Mouse (Mus musculus): ENCODE results near the gene Ccdc38. TPM values are rescaled to one million over a fixed set of nuclear protein-coding genes. Genes with fewer than 3 reads are reported as not detected.

The Ccdc38 gene
- polyA plus RNA-seq (2014; fragmentation: Illumina TruSeq; extraction: RNeasy Lipid Tissue Mini Kit (QIAGEN cat#74804)) = 0.54 TPM

DNA sequence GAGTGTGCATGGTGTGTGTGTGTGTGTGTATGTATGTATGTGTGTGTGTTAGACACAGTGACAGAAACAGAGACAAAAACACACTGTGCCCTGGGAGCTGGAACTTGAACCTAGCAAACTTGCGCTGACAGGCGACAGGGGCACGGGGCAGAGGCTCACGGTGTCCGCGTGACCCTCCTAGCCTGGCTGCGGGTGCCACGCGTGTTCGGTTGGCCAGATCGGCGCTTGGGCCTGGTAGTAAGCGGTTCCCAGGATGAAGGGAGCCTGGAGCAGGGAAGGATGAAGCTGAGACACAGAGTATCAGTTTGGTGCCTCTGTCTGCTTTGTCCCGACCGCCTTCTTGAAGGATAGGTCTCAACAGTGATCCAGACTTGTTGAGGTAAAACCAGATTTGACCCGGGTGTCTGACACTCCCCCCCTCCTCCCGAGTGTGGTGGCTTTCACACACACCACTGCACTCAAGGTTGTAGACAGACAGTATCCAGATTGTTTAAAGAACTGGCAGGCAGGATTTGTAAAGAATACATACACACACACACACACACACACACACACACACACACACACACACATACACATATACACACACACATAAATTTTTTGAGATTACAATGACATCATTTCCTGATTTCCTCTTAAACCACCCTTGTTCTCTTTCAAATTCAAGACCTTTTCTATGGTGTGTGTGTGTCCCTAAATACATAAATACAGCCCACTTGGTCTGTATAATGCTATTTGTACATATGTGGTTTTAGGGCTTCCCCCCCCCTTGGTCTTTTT, at the start of gene Ccdc38:
Ccdc38 (plus strand) TSS at position 202 of the 780 bp plus-strand sequence.

DNA sequence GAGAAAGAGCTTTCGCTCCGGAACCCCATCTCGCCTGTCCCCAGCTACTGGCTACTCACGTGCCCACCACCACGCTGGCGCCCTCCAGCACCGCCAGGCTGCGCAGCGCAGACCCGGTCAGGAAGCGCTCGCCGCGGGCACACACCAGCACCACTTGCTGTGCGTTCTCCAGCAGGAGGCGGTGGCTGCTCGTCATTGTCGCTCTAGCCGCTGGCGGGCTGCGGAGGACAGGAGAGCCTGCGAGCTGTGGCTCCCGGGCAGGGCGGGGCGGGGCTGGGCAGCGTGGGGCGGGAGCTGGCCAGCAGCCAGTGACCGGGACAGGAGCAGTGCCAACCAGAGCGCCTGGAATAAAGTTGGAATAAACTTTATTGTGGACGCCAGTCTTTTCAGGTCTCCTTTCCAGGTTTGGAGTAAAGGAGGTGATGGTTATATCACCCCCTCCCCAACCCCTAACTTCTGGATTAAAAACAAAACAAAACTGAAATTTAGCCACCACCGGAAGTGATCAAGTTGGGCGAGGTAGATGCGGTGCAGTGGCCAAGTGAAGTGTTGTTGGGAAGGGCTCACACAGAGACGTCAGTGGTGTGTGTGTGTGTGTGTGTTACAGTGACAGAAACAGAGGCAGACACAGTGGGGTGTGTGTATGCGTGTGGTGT, 529 bp upstream of the Ccdc38 start, which contains the start of gene Amdhd1:
Amdhd1 (minus strand) TSS at position 259 of the 656 bp plus-strand sequence.

DNA sequence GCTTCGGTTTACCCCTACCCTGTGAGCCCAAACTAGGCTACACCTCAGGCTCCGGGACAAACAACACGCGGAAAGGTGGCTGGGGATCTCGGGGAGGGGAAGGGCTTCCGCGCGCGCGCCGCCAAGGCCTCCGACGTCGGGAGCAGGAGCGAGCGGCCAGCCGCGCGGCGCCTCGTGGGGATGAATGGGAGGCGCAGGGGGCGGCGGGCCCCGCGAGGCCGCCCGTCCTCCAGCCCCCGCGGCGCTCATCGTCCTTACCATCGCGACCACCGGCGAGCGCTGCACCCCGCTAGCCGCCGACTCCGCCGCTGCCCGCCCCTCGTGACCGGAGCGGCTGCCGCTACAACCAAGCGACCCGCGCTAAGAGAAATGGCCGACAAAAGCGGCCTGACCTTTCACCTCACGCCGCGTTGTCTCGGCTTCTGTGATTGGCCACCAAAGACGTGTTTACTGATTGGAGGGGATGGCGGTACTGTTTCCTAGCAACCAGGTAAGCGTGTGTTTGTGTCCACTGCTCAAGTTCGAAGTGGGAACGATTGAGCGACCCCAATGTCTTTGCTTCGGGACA, 48.9 kb downstream of the Ccdc38 start, which contains the start of gene Snrpf:
Snrpf (minus strand) TSS at position 426 of the 568 bp plus-strand sequence.

Other genes with a start within 250 kb of the Ccdc38 start
- 39.5 TPM for gene Elk3, start 229.5 kb upstream of the Ccdc38 start, polyA plus RNA-seq (2014; fragmentation: Illumina TruSeq; extraction: RNeasy Lipid Tissue Mini Kit (QIAGEN cat#74804))
- gene Lta4h, start 87.2 kb upstream of the Ccdc38 start, polyA plus RNA-seq (2014; fragmentation: Illumina TruSeq; extraction: RNeasy Lipid Tissue Mini Kit (QIAGEN cat#74804)) = 54.5 TPM
- 0.11 TPM for gene Hal, start 51.9 kb upstream of the Ccdc38 start, polyA plus RNA-seq (2014; fragmentation: Illumina TruSeq; extraction: RNeasy Lipid Tissue Mini Kit (QIAGEN cat#74804))
- gene Amdhd1, start 599 bp upstream of the Ccdc38 start, polyA plus RNA-seq (2014; fragmentation: Illumina TruSeq; extraction: RNeasy Lipid Tissue Mini Kit (QIAGEN cat#74804)) = 0.43 TPM
- 110 TPM for gene Snrpf, start 49.1 kb downstream of the Ccdc38 start, polyA plus RNA-seq (2014; fragmentation: Illumina TruSeq; extraction: RNeasy Lipid Tissue Mini Kit (QIAGEN cat#74804))
- 91.6 TPM for gene Ntn4, start 100.0 kb downstream of the Ccdc38 start, polyA plus RNA-seq (2014; fragmentation: Illumina TruSeq; extraction: RNeasy Lipid Tissue Mini Kit (QIAGEN cat#74804))